Mouse (Mus musculus): ENCODE measurements around the gene Mansc4. TPM values are rescaled to one million over a fixed set of nuclear protein-coding genes. Genes with fewer than 3 reads are reported as not detected.

Mansc4 gene
- polyA plus RNA-seq, 1 experiment from 2014 or later = 2.5 TPM

GRCm38 (mm10) chr6:147028396-147028795 lies 58.4 kb downstream of the Mansc4 start:
- 92% methylated on average over 2 of the region's 2 CpGs for WGBS
- Histone ChIP-seq H3K36me3 (ENCODE audit: control insufficient read depth, insufficient read depth, low read length) (no peaks in the 10 kb centered on the region), H3K4me1 (ENCODE audit: control insufficient read depth, insufficient read depth, low read length) (no peaks in the 10 kb centered on the region), H3K27me3 (ENCODE audit: control insufficient read depth, insufficient read depth, low read length) (no peaks in the 10 kb centered on the region), H3K4me3 (ENCODE audit: low read depth, low read length) (no peak overlapping the region), H3K4me2 (ENCODE audit: low read depth, severe bottlenecking) (no peak overlapping the region), H3K27ac (replicated peaks; ENCODE audit: low read depth, low read length) (no peak overlapping the region), H3K9ac (ENCODE audit: low read length) (no peak overlapping the region), H3K9me3 (ENCODE audit: control insufficient read depth, low read length) (no peaks in the 10 kb centered on the region)
- ATAC-seq (ENCODE audit: insufficient number of reproducible peaks, low FRiP score, low TSS enrichment, low read depth) (no peak), DNase-seq (ENCODE audit: low spot score) (no peak)

Other genes starting within 250 kb of the Mansc4 start
- not detected in 2 replicates for gene Smco2, start 236.9 kb downstream of the Mansc4 start, polyA plus RNA-seq (2014; fragmentation: Nextera tagmentation; extraction: Ambion mirVana)
- gene Ppfibp1, start 198.5 kb downstream of the Mansc4 start, polyA plus RNA-seq (2014; fragmentation: Nextera tagmentation; extraction: Ambion mirVana) = 43.4 and 44.4 TPM in 2 replicates
- gene 1700034J05Rik, start 132.6 kb downstream of the Mansc4 start, polyA plus RNA-seq (2014; fragmentation: Nextera tagmentation; extraction: Ambion mirVana) = 0.14 TPM in 1 of 2 replicates, not detected in the other
- gene Rep15, start 54.4 kb downstream of the Mansc4 start, polyA plus RNA-seq (2014; fragmentation: Nextera tagmentation; extraction: Ambion mirVana) = 1.1 and 1.3 TPM in 2 replicates
- 111 and 115 TPM in 2 replicates for gene Mrps35, start 44.3 kb downstream of the Mansc4 start, polyA plus RNA-seq (2014; fragmentation: Nextera tagmentation; extraction: Ambion mirVana)
- 10.2 and 10.6 TPM in 2 replicates for gene Klhl42, start 4.3 kb upstream of the Mansc4 start, polyA plus RNA-seq (2014; fragmentation: Nextera tagmentation; extraction: Ambion mirVana)
- 1.3 and 2.3 TPM in 2 replicates for gene Pthlh, start 177.2 kb upstream of the Mansc4 start, polyA plus RNA-seq (2014; fragmentation: Nextera tagmentation; extraction: Ambion mirVana)

Data from limb, embryonic 11.5 days (tissue).